Mouse (Mus musculus): ENCODE measurements at regions not wholly inside any gene's neighbourhood (a gene's known extent, or its start where the extent isn't known, plus 50 kb on each side); places are given as distances from the start of the nearest gene placed in this dataset.

DNA sequence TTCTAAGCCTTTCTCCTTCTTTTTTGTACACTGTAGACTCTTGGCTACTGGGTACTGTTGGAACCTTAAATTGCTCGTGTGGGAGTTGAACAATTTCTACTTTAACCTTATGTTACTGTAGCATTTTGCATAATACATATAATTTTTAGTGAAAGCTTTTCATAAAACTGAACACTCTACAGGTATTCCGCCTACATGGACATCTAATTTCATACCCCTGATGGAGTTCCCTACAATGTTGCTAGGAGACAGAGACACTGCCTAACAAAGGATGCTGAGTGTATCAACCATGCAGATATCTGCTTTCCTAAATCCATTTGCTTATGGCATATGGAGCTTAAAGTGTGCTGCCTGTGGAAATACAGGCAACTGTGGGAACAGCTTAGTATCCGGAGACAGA lies 129.2 kb upstream of the Emcn start:
- TF ChIP-seq CTCF (IDR thresholded peaks at IDR 0.05; ENCODE audit: low read depth, low read length) (no peak), POLR2A (IDR thresholded peaks at IDR 0.05; ENCODE audit: extremely low read depth, insufficient read depth, low read length) (no peak)
